Mouse (Mus musculus): ENCODE measurements at regions not wholly inside any gene's neighbourhood (a gene's known extent, or its start where the extent isn't known, plus 50 kb on each side); places are given as distances from the start of the nearest gene placed in this dataset.

- no peak for TF ChIP-seq CHD2 (IDR thresholded peaks at IDR 0.05; ENCODE audit: low read depth, low read length)
- no peak for TF ChIP-seq ZNF384 (IDR thresholded peaks at IDR 0.05; ENCODE audit: low read depth, low read length)
- TF ChIP-seq MAFK (IDR thresholded peaks at IDR 0.05; ENCODE audit: insufficient read depth, low read depth, low read length) = no peak
- TF ChIP-seq HCFC1 (IDR thresholded peaks at IDR 0.05; ENCODE audit: borderline replicate concordance, insufficient read depth, low read length) = no peak
- TF ChIP-seq ZC3H11A (IDR thresholded peaks at IDR 0.05; ENCODE audit: borderline replicate concordance, low read depth, low read length) = no peak
Measured at GRCm38 (mm10) chr15:56820977-56821579, 656.3 kb downstream of the Slc22a22 start.

Data from ES-E14 (cell line).